Mouse (Mus musculus) ES-Bruce4 (cell line): ENCODE results near the gene Prkn.

ENCODE experiments used
- CTCF ChIP-seq: IDR thresholded peaks from one replicate; pipeline ENCODE4 v1.8.1; 2011; ENCODE audit warnings: low read depth, low read length
- EP300 ChIP-seq: IDR thresholded peaks from 2 replicates; pipeline ENCODE4 v1.6.1; 2011; ENCODE audit warnings: low read depth, low read length; ENCODE audit not compliant: insufficient read depth
- POLR2A ChIP-seq: IDR thresholded peaks from one replicate; pipeline ENCODE4 v1.8.1; 2011; ENCODE audit warnings: low read length; ENCODE audit not compliant: insufficient read depth

GRCm38 (mm10) chr17:12106255-12106654 lies 1266.1 kb downstream of the Prkn start:
- TF ChIP-seq CTCF (no peak), POLR2A (no peak), EP300 (peak; percentile 93)
